Mouse (Mus musculus) bone marrow, adult 2 months (tissue): ENCODE data around the gene Arhgap30.

Source experiments
- CTCF ChIP-seq: fragments of 200-500 bp; IDR thresholded peaks from 2 replicates; pipeline ENCODE4 v1.5.1; 2011; ENCODE audit warnings: low read length, control low read depth; ENCODE audit not compliant: control insufficient read depth, insufficient read depth
- POLR2A ChIP-seq: fragments of 200-500 bp; IDR thresholded peaks from 2 replicates; pipeline ENCODE4 v1.6.1; 2011; ENCODE audit warnings: low read depth, mild to moderate bottlenecking, control low read depth, low read length, borderline replicate concordance; ENCODE audit not compliant: control insufficient read depth

- TF ChIP-seq CTCF (no peak), POLR2A (no peak)
These were observed 24.9 kb downstream of the Arhgap30 start for GRCm38 (mm10) chr1:171413608-171414007.
